Mouse (Mus musculus): ENCODE results near the gene Slc12a6.

The Slc12a6 gene

GRCm38 (mm10) chr2:112328069-112328777 is 62.6 kb downstream of the Slc12a6 start:
- DNase-seq (ENCODE audit: low read depth, low spot score): no peak

- no peak for DNase-seq (ENCODE audit: low read depth, low spot score)
Observed at GRCm38 (mm10) chr2:112332051-112332898, 66.7 kb downstream of the Slc12a6 start.

- no peak for DNase-seq (ENCODE audit: low read depth, low spot score)
Observed at GRCm38 (mm10) chr2:112337211-112337610, 71.6 kb downstream of the Slc12a6 start.

GRCm38 (mm10) chr2:112339736-112340135 is 74.1 kb downstream of the Slc12a6 start:
- no peak for DNase-seq (ENCODE audit: low read depth, low spot score)

GRCm38 (mm10) chr2:112341117-112341516 is 75.5 kb downstream of the Slc12a6 start:
- DNase-seq (ENCODE audit: low read depth, low spot score): no peak

- no peak for DNase-seq (ENCODE audit: low read depth, low spot score)
Observed at GRCm38 (mm10) chr2:112348246-112348645, 82.6 kb downstream of the Slc12a6 start.

GRCm38 (mm10) chr2:112353685-112354455 is 88.2 kb downstream of the Slc12a6 start:
- no peak for DNase-seq (ENCODE audit: low read depth, low spot score)

- DNase-seq (ENCODE audit: low read depth, low spot score): no peak
Observed at GRCm38 (mm10) chr2:112359611-112360010, 94.0 kb downstream of the Slc12a6 start.

GRCm38 (mm10) chr2:112360012-112360780 is 94.6 kb downstream of the Slc12a6 start:
- DNase-seq (ENCODE audit: low read depth, low spot score): no peak

GRCm38 (mm10) chr2:112360781-112361169 is 95.2 kb downstream of the Slc12a6 start:
- DNase-seq (ENCODE audit: low read depth, low spot score): no peak

GRCm38 (mm10) chr2:112367222-112367621 is 101.6 kb downstream of the Slc12a6 start:
- no peak for DNase-seq (ENCODE audit: low read depth, low spot score)

- peak; percentile 94 for DNase-seq (ENCODE audit: low read depth, low spot score)
Observed at GRCm38 (mm10) chr2:112367726-112368673, 102.4 kb downstream of the Slc12a6 start, which contains the start of gene Emc4. Gene Emc4, minus strand, starts transcription at chr2:112368027.

GRCm38 (mm10) chr2:112369941-112370340 is 104.3 kb downstream of the Slc12a6 start:
- no peak for DNase-seq (ENCODE audit: low read depth, low spot score)

- no peak for DNase-seq (ENCODE audit: low read depth, low spot score)
Observed at GRCm38 (mm10) chr2:112373141-112373540, 107.5 kb downstream of the Slc12a6 start.

- no peak for DNase-seq (ENCODE audit: low read depth, low spot score)
Observed at GRCm38 (mm10) chr2:112374610-112375009, 109.0 kb downstream of the Slc12a6 start.

- peak; percentile 91 for DNase-seq (ENCODE audit: low read depth, low spot score)
Observed at GRCm38 (mm10) chr2:112378973-112379898, 113.6 kb downstream of the Slc12a6 start, which contains the start of gene Katnbl1. Gene Katnbl1, plus strand, starts transcription at chr2:112379211.

- DNase-seq (ENCODE audit: low read depth, low spot score): no peak
Observed at GRCm38 (mm10) chr2:112380131-112380530, 114.5 kb downstream of the Slc12a6 start.

GRCm38 (mm10) chr2:112381219-112381618 is 115.6 kb downstream of the Slc12a6 start:
- no peak for DNase-seq (ENCODE audit: low read depth, low spot score)

GRCm38 (mm10) chr2:112390843-112391242 is 125.2 kb downstream of the Slc12a6 start:
- DNase-seq (ENCODE audit: low read depth, low spot score): no peak
